Mouse (Mus musculus) liver, embryonic 16.5 days (tissue): ENCODE measurements around the gene Gm10197. TPM values are rescaled to one million over a fixed set of nuclear protein-coding genes. Genes with fewer than 3 reads are reported as not detected.

ENCODE experiments used
- polyA plus RNA-seq: library from polyadenylated mRNA; unstranded; fragments of >200 nt; fragmentation: Nextera tagmentation; extraction: Ambion mirVana; gene quantifications from 2 replicates; pipeline ENCODE4 v1.2.1, GENCODE M21; 2015

The Gm10197 gene
- polyA plus RNA-seq, 1 experiment from 2014 or later, result not detected

Other genes with a start within 250 kb of the Gm10197 start
- 26.2 and 28.4 TPM in 2 replicates for gene Add3, start 231.3 kb downstream of the Gm10197 start, polyA plus RNA-seq
- gene Mxi1, start 61.2 kb downstream of the Gm10197 start, polyA plus RNA-seq, result 14.1 and 16.7 TPM in 2 replicates
- 14.5 and 14.9 TPM in 2 replicates for gene Smndc1, start 18.8 kb upstream of the Gm10197 start, polyA plus RNA-seq
- 1.9 and 2.3 TPM in 2 replicates for gene Dusp5, start 157.3 kb upstream of the Gm10197 start, polyA plus RNA-seq
- gene Nutf2-ps1, start 217.3 kb upstream of the Gm10197 start, polyA plus RNA-seq, result 130 and 147 TPM in 2 replicates
- gene Smc3, start 228.6 kb upstream of the Gm10197 start, polyA plus RNA-seq, result 27.4 and 30.2 TPM in 2 replicates